Mouse (Mus musculus) brown adipose tissue, adult 24 weeks (tissue): ENCODE results near the gene Ccdc187. TPM values are rescaled to one million over a fixed set of nuclear protein-coding genes. Genes with fewer than 3 reads are reported as not detected.

Source experiments
- H3K27ac ChIP-seq: fragments of 200-500 bp; replicated peaks from 2 replicates; pipeline ENCODE4 v1.5.1; 2012; ENCODE audit warnings: low read depth, mild to moderate bottlenecking, low read length
- H3K4me1 ChIP-seq: fragments of 200-500 bp; 2 replicates; pipeline ENCODE4 v1.6.1; 2012; ENCODE audit warnings: low read length, mixed read lengths; ENCODE audit not compliant: control insufficient read depth, insufficient read depth, insufficient read length
- H3K4me3 ChIP-seq: fragments of 200-500 bp; 2 replicates; pipeline ENCODE4 v1.5.1; 2012; ENCODE audit warnings: low read depth, mild to moderate bottlenecking, low read length, moderate library complexity; ENCODE audit not compliant: insufficient read depth
- polyA plus RNA-seq: library from polyadenylated mRNA; stranded (reverse); fragments of >200 nt; gene quantifications from 2 replicates; pipeline ENCODE4 v1.2.4, GENCODE M21; 2012; ENCODE audit not compliant: missing spikeins, insufficient read depth, insufficient read length

The Ccdc187 gene
- polyA plus RNA-seq, 1 experiment, result not detected

GRCm38 (mm10) chr2:26268216-26268615 is 26.1 kb downstream of the Ccdc187 start:
- no peak overlapping the region for H3K4me3 ChIP-seq
- H3K27ac ChIP-seq, result no peak overlapping the region
- no peaks in the 10 kb centered on the region for H3K4me1 ChIP-seq

- Histone ChIP-seq H3K27ac (no peak overlapping the region), H3K4me3 (no peak overlapping the region), H3K4me1 (no peaks in the 10 kb centered on the region)
These were observed 28.2 kb downstream of the Ccdc187 start for GRCm38 (mm10) chr2:26266066-26266742.

GRCm38 (mm10) chr2:26265095-26265494 is 29.3 kb downstream of the Ccdc187 start:
- Histone ChIP-seq H3K27ac (no peak overlapping the region), H3K4me3 (no peak overlapping the region), H3K4me1 (no peaks in the 10 kb centered on the region)

- Histone ChIP-seq H3K27ac (no peak overlapping the region), H3K4me3 (no peak overlapping the region), H3K4me1 (no peaks in the 10 kb centered on the region)
These were observed 29.7 kb downstream of the Ccdc187 start for GRCm38 (mm10) chr2:26264646-26265045.

GRCm38 (mm10) chr2:26257315-26258096 is 36.9 kb downstream of the Ccdc187 start:
- Histone ChIP-seq H3K27ac (no peak overlapping the region), H3K4me3 (no peak overlapping the region), H3K4me1 (no peaks in the 10 kb centered on the region)

- Histone ChIP-seq H3K4me1 (no peaks in the 10 kb centered on the region), H3K27ac (no peak overlapping the region), H3K4me3 (no peak overlapping the region)
These were observed 39.5 kb downstream of the Ccdc187 start for GRCm38 (mm10) chr2:26254816-26255215.

- no peak overlapping the region for H3K27ac ChIP-seq
- no peak overlapping the region for H3K4me3 ChIP-seq
- no peaks in the 10 kb centered on the region for H3K4me1 ChIP-seq
These were observed 41.7 kb downstream of the Ccdc187 start for GRCm38 (mm10) chr2:26252514-26253206.

GRCm38 (mm10) chr2:26247531-26247930 is 46.8 kb downstream of the Ccdc187 start:
- Histone ChIP-seq H3K27ac (no peak overlapping the region), H3K4me3 (no peak overlapping the region), H3K4me1 (no peaks in the 10 kb centered on the region)

GRCm38 (mm10) chr2:26240841-26241240 is 53.5 kb downstream of the Ccdc187 start:
- H3K27ac ChIP-seq, result no peak overlapping the region
- H3K4me1 ChIP-seq, result no peaks in the 10 kb centered on the region
- H3K4me3 ChIP-seq, result no peak overlapping the region

GRCm38 (mm10) chr2:26240330-26240729 is 54.0 kb downstream of the Ccdc187 start:
- H3K4me1 ChIP-seq, result no peaks in the 10 kb centered on the region
- no peak overlapping the region for H3K27ac ChIP-seq
- H3K4me3 ChIP-seq, result no peak overlapping the region

GRCm38 (mm10) chr2:26237290-26237782 is 57.0 kb downstream of the Ccdc187 start, which contains the start of gene Qsox2:
Qsox2 (minus strand) TSS chr2:26237525.
- peak within 1 kb of the TSS; percentile 72 for H3K4me3 ChIP-seq
- H3K4me1 ChIP-seq, result no peaks in the 10 kb centered on the region
- H3K27ac ChIP-seq, result no peak within 1 kb of the TSS

GRCm38 (mm10) chr2:26236681-26237289 is 57.6 kb downstream of the Ccdc187 start:
- Histone ChIP-seq H3K4me1 (no peaks in the 10 kb centered on the region), H3K4me3 (peak overlapping the region; percentile 72), H3K27ac (no peak overlapping the region)

GRCm38 (mm10) chr2:26234771-26235170 is 59.6 kb downstream of the Ccdc187 start:
- Histone ChIP-seq H3K4me3 (no peak overlapping the region), H3K4me1 (no peaks in the 10 kb centered on the region), H3K27ac (no peak overlapping the region)

- Histone ChIP-seq H3K27ac (no peak overlapping the region), H3K4me1 (no peaks in the 10 kb centered on the region), H3K4me3 (no peak overlapping the region)
These were observed 60.1 kb downstream of the Ccdc187 start for GRCm38 (mm10) chr2:26234253-26234652.

GRCm38 (mm10) chr2:26231366-26231765 is 63.0 kb downstream of the Ccdc187 start:
- no peak overlapping the region for H3K4me3 ChIP-seq
- no peaks in the 10 kb centered on the region for H3K4me1 ChIP-seq
- H3K27ac ChIP-seq, result no peak overlapping the region
